Comparison of ENCODE assay signal across 8 mouse cellular contexts in genomic region chr7:29288942-29289638, GRCm38 (mm10). TPM values are rescaled to one million over a fixed set of nuclear protein-coding genes. Genes with fewer than 3 reads are reported as not detected.
DNase-seq lines count a peak whose midpoint lies in the region; ATAC-seq lines count a peak whose summit lies in the region.

Gene Ppp1r14a, plus strand, starts transcription at chr7:29289308.

- no peaks in the 10 kb centered on the region for H3K9me3 ChIP-seq in embryonic facial prominence, embryonic 13.5 days
- no peaks in the 10 kb centered on the region for H3K9me3 ChIP-seq in heart, embryonic 11.5 days (replicated peaks; ENCODE audit: control insufficient read depth, low read length)
- no peaks in the 10 kb centered on the region for H3K9me3 ChIP-seq in neural tube, embryonic 14.5 days (ENCODE audit: control insufficient read depth, low read length)

- WGBS in embryonic facial prominence, embryonic 13.5 days = under 1% methylated on average over 59 of the region's 59 CpGs
- WGBS in heart, embryonic 11.5 days (ENCODE audit: insufficient replicate concordance) = 1% methylated on average over 58 of the region's 59 CpGs
- under 1% methylated on average over 51 of the region's 59 CpGs for WGBS in neural tube, embryonic 14.5 days

- H3K27ac ChIP-seq in embryonic facial prominence, embryonic 13.5 days = no peak within 1 kb of the TSS
- H3K27ac ChIP-seq in heart, embryonic 11.5 days (ENCODE audit: low read depth, low read length) = 0 out of 2 replicates have a peak within 1 kb of the TSS, but pooled peaks have one; percentile 4
- 0 out of 2 replicates have a peak within 1 kb of the TSS, but pooled peaks have one; percentile 7 for H3K27ac ChIP-seq in neural tube, embryonic 14.5 days (ENCODE audit: low read depth, low read length)

- peak within 1 kb of the TSS; percentile 71 for H3K9ac ChIP-seq in embryonic facial prominence, embryonic 13.5 days
- H3K9ac ChIP-seq in heart, embryonic 11.5 days (ENCODE audit: low read depth, low read length) = peak within 1 kb of the TSS; percentile 72
- H3K9ac ChIP-seq in neural tube, embryonic 14.5 days (replicated peaks; ENCODE audit: low read depth, low read length) = peak within 1 kb of the TSS; percentile 46

- H3K4me1 ChIP-seq in embryonic facial prominence, embryonic 13.5 days = peaks cover 50% of the 10 kb centered on the region
- peaks cover 29% of the 10 kb centered on the region for H3K4me1 ChIP-seq in heart, embryonic 11.5 days (ENCODE audit: control insufficient read depth, insufficient read depth, low read length)
- peaks cover 6% of the 10 kb centered on the region; the same call in 1 of the 2 replicates for H3K4me1 ChIP-seq in neural tube, embryonic 14.5 days (ENCODE audit: control insufficient read depth, insufficient read depth, low read length)

- ATAC-seq in embryonic facial prominence, embryonic 13.5 days (ENCODE audit: insufficient number of reproducible peaks, insufficient read depth, low FRiP score, low TSS enrichment, low read depth) = peak; percentile 10; the same call in 1 of the 2 replicates
- no peak for ATAC-seq in heart, embryonic 11.5 days (replicated peaks; ENCODE audit: insufficient number of reproducible peaks, low FRiP score, low TSS enrichment)
- ATAC-seq in neural tube, embryonic 14.5 days (ENCODE audit: low read depth) = peak; percentile 38; the same call in 1 of the 2 replicates

- H3K4me2 ChIP-seq in embryonic facial prominence, embryonic 13.5 days = peak within 1 kb of the TSS; percentile 85
- H3K4me2 ChIP-seq in heart, embryonic 11.5 days = peak within 1 kb of the TSS; percentile 90
- H3K4me2 ChIP-seq in neural tube, embryonic 14.5 days (ENCODE audit: low read depth, low read length) = peak within 1 kb of the TSS; percentile 79

- peak; percentile 81 for DNase-seq in B cell, adult 2 months
- DNase-seq in adrenal gland, adult 2 months = peak; percentile 66
- DNase-seq in kidney, postnatal 10 days = peak; percentile 92
- peak; percentile 64 to 70 for DNase-seq in lung, adult 18-20 months
- DNase-seq in thymus, postnatal 25 days = peak; percentile 86

- H3K4me3 ChIP-seq in embryonic facial prominence, embryonic 13.5 days = peak within 1 kb of the TSS; percentile 58
- peak within 1 kb of the TSS; percentile 59 for H3K4me3 ChIP-seq in heart, embryonic 11.5 days (ENCODE audit: low read depth, low read length)
- H3K4me3 ChIP-seq in neural tube, embryonic 14.5 days (ENCODE audit: low read depth, low read length) = peak within 1 kb of the TSS; percentile 41

- H3K36me3 ChIP-seq in embryonic facial prominence, embryonic 13.5 days = no peaks in the 10 kb centered on the region
- H3K36me3 ChIP-seq in heart, embryonic 11.5 days (ENCODE audit: control insufficient read depth, insufficient read depth, low read length) = no peaks in the 10 kb centered on the region
- H3K36me3 ChIP-seq in neural tube, embryonic 14.5 days (ENCODE audit: control insufficient read depth, insufficient read depth, low read length) = no peaks in the 10 kb centered on the region

- H3K27me3 ChIP-seq in embryonic facial prominence, embryonic 13.5 days = peaks cover 7% of the 10 kb centered on the region
- peaks cover 32% of the 10 kb centered on the region for H3K27me3 ChIP-seq in heart, embryonic 11.5 days (ENCODE audit: control insufficient read depth, insufficient read depth, low read length)
- H3K27me3 ChIP-seq in neural tube, embryonic 14.5 days (ENCODE audit: control insufficient read depth, insufficient read depth, low read length) = no peaks in the 10 kb centered on the region

RNA-seq across cellular contexts. Expression of gene Ppp1r14a, which starts in this region (rescaled TPM):
- 1 to 10 TPM; 5.5 to 9.8 TPM for total RNA-seq in adrenal gland, adult 2 months (2021)
- polyA plus RNA-seq in adrenal gland, adult 2 months (2012; rRNA removed) = 9.2 and 12.1 TPM in 2 replicates
- polyA plus RNA-seq in embryonic facial prominence, embryonic 13.5 days (2015; fragmentation: Nextera tagmentation; extraction: Ambion mirVana) = 10.1 and 10.5 TPM in 2 replicates
- 9.4 and 10.3 TPM in 2 replicates for polyA plus RNA-seq in heart, embryonic 11.5 days (2014; fragmentation: Nextera tagmentation; extraction: Ambion mirVana)
- 1.8 and 3.6 TPM in 2 replicates for polyA plus RNA-seq in neural tube, embryonic 14.5 days (2014; fragmentation: Nextera tagmentation; extraction: Ambion mirVana)
